Mouse (Mus musculus): ENCODE data around the gene Cdon. TPM values are rescaled to one million over a fixed set of nuclear protein-coding genes. Genes with fewer than 3 reads are reported as not detected.

The Cdon gene
- polyA plus RNA-seq, 1 experiment from 2014 or later, result 10.5 TPM

DNA sequence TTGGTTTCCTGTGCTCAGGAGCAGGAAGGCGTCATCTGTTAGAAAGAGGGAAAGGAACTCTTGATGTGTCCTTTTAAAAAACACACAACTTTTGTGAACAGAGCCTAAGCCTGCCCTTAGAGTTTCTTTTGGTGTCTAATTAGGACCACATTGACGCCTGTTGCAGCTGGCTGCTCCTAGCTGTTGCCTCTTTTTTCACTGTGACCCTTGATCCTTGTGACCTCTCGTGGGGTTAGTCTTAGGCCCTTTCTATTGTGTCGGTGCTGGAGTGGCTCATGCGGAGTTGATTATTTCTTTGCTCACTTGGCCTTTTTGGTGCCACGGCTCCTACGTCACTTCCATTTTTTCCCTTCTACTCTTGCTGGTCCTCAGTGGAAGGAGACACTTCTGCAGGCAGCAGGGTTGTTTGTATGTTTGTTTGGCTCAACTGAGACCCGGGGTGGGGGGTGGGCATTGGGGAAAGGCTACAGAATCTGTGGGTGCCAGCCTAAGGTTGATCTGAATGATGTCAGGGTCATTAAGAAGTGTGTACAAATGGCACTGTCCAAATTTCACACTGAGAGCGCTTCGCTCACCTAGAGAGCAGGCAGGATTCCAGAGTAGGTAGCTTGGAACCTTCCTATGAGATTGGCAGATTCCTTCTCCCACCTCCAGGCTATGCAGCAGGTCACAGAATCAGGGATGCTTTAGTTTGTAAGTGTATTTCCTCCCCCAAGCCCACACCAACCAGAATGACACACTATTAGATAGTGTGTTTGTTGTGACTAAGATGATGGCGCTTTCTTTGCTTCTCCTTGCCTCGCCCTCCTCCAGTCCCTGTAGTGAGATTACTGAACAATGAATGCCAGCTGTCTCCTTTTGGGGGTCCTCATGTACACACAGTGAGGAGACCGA lies 22.9 kb downstream of the Cdon start:
- DNase-seq (ENCODE audit: low spot score) (no peak), ATAC-seq (0 out of 2 replicates have a peak, but pooled peaks have one; percentile 10)
- H3K9me3 ChIP-seq (replicated peaks; ENCODE audit: control insufficient read depth, low read length), result no peaks in the 10 kb centered on the region
- no peak overlapping the region for H3K27ac ChIP-seq (ENCODE audit: low read depth, low read length)
- no peak overlapping the region for H3K4me2 ChIP-seq (ENCODE audit: low read length)
- 34% methylated on average over 13 of the region's 13 CpGs for WGBS
- H3K27me3 ChIP-seq (replicated peaks; ENCODE audit: control insufficient read depth, insufficient read depth, low read length), result no peaks in the 10 kb centered on the region
- H3K4me3 ChIP-seq (ENCODE audit: low read depth, low read length), result no peak overlapping the region
- peaks cover 6% of the 10 kb centered on the region; the same call in 1 of the 2 replicates for H3K36me3 ChIP-seq (ENCODE audit: control insufficient read depth, insufficient read depth, low read length)
- H3K9ac ChIP-seq (ENCODE audit: low read length), result no peak overlapping the region
- peaks cover 23% of the 10 kb centered on the region for H3K4me1 ChIP-seq (ENCODE audit: control insufficient read depth, insufficient read depth, low read length)

DNA sequence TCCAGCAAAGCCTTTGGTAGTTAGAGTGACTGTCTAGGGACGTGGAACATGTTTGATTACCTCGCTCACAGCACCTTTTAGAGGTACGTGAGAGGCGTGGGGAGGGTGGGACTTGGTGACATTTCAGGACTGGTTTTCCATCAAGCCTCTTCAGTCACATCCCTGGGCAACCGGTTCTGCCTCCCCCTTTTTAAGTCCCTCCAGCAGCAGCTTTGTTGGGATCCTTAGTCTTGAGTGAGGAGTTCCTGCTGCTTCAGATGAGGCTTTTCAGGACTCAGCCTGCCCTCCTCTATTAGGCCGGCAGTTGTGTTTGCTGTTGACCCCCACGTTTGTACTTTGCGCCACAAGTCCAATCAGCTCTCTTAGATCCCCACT lies 23.6 kb downstream of the Cdon start:
- H3K9ac ChIP-seq (ENCODE audit: low read length), result no peak overlapping the region
- no peak overlapping the region for H3K4me3 ChIP-seq (ENCODE audit: low read depth, low read length)
- 47% methylated on average over 8 of the region's 8 CpGs for WGBS
- H3K36me3 ChIP-seq (ENCODE audit: control insufficient read depth, insufficient read depth, low read length), result peaks cover 7% of the 10 kb centered on the region
- no peaks in the 10 kb centered on the region for H3K9me3 ChIP-seq (replicated peaks; ENCODE audit: control insufficient read depth, low read length)
- no peak overlapping the region for H3K4me2 ChIP-seq (ENCODE audit: low read length)
- no peak overlapping the region; the same call in 1 of the 2 replicates for H3K27ac ChIP-seq (ENCODE audit: low read depth, low read length)
- DNase-seq (ENCODE audit: low spot score) (no peak), ATAC-seq (no peak)
- H3K4me1 ChIP-seq (ENCODE audit: control insufficient read depth, insufficient read depth, low read length), result peaks cover 23% of the 10 kb centered on the region
- no peaks in the 10 kb centered on the region for H3K27me3 ChIP-seq (replicated peaks; ENCODE audit: control insufficient read depth, insufficient read depth, low read length)

DNA sequence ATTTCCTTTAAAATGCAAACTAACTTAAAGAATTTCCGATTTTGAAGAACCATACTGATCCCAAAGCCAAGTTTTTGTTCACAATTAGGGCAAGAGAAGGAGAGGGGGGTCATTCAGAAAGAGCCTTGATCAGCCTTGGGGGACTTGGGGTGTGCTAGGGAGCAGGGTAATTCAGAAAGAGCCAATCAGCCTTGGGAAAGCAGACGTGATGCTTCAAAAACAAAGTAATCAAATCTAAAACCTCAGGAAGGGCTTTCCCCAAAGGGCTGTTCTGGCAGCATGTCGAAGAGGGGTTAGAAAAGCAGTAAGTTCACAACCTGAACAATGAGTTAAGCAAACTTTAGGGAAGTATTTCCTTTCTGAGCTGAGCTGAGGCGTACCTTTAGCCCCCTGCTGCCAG lies 26.0 kb downstream of the Cdon start:
- ATAC-seq (no peak), DNase-seq (ENCODE audit: low spot score) (no peak)
- no peak overlapping the region for H3K4me2 ChIP-seq (ENCODE audit: low read length)
- H3K27me3 ChIP-seq (replicated peaks; ENCODE audit: control insufficient read depth, insufficient read depth, low read length), result no peaks in the 10 kb centered on the region
- H3K4me3 ChIP-seq (ENCODE audit: low read depth, low read length), result no peak overlapping the region
- WGBS, result 60% methylated on average over 4 of the region's 4 CpGs
- H3K4me1 ChIP-seq (ENCODE audit: control insufficient read depth, insufficient read depth, low read length), result peaks cover 20% of the 10 kb centered on the region
- no peak overlapping the region for H3K27ac ChIP-seq (ENCODE audit: low read depth, low read length)
- no peak overlapping the region for H3K9ac ChIP-seq (ENCODE audit: low read length)
- H3K36me3 ChIP-seq (ENCODE audit: control insufficient read depth, insufficient read depth, low read length), result peaks cover 10% of the 10 kb centered on the region
- H3K9me3 ChIP-seq (replicated peaks; ENCODE audit: control insufficient read depth, low read length), result no peaks in the 10 kb centered on the region

- Histone ChIP-seq H3K9ac (ENCODE audit: low read length) (no peak overlapping the region), H3K36me3 (ENCODE audit: control insufficient read depth, insufficient read depth, low read length) (peaks cover 65% of the 10 kb centered on the region), H3K4me3 (ENCODE audit: low read depth, low read length) (no peak overlapping the region), H3K4me1 (ENCODE audit: control insufficient read depth, insufficient read depth, low read length) (no peaks in the 10 kb centered on the region), H3K9me3 (replicated peaks; ENCODE audit: control insufficient read depth, low read length) (no peaks in the 10 kb centered on the region), H3K27ac (ENCODE audit: low read depth, low read length) (no peak overlapping the region), H3K4me2 (ENCODE audit: low read length) (no peak overlapping the region), H3K27me3 (replicated peaks; ENCODE audit: control insufficient read depth, insufficient read depth, low read length) (no peaks in the 10 kb centered on the region)
- no peak for ATAC-seq
- 62% methylated on average over 6 of the region's 6 CpGs for WGBS
- DNase-seq (ENCODE audit: low spot score), result no peak
Measured at GRCm38 (mm10) chr9:35453311-35453710, 32.4 kb downstream of the Cdon start.

DNA sequence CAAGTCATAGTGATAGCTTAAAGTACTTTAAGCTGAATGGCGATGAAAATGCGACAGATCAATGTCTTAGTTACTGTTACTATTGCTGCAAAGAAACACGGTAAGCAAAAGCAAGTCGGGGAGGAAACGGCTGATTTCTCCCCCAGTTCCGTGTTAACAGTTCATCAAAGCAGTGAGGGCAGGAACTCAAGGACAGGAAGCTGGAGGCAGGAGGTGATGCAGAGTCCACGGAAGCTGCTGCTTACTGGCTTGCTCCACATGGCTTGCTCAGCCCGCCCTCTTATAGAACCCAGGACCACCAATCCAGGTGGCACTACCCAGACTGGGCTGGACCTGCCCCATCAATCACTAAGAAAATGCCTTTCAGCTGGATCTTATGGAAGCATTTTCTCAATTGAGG lies 38.7 kb downstream of the Cdon start:
- Histone ChIP-seq H3K4me1 (ENCODE audit: control insufficient read depth, insufficient read depth, low read length) (no peaks in the 10 kb centered on the region), H3K9me3 (replicated peaks; ENCODE audit: control insufficient read depth, low read length) (no peaks in the 10 kb centered on the region), H3K27me3 (replicated peaks; ENCODE audit: control insufficient read depth, insufficient read depth, low read length) (no peaks in the 10 kb centered on the region), H3K36me3 (ENCODE audit: control insufficient read depth, insufficient read depth, low read length) (peaks cover 78% of the 10 kb centered on the region), H3K4me2 (ENCODE audit: low read length) (no peak overlapping the region), H3K4me3 (ENCODE audit: low read depth, low read length) (no peak overlapping the region), H3K27ac (ENCODE audit: low read depth, low read length) (no peak overlapping the region), H3K9ac (ENCODE audit: low read length) (no peak overlapping the region)
- DNase-seq (ENCODE audit: low spot score) (no peak), ATAC-seq (no peak)
- WGBS, result 87% methylated on average over 8 of the region's 8 CpGs

DNA sequence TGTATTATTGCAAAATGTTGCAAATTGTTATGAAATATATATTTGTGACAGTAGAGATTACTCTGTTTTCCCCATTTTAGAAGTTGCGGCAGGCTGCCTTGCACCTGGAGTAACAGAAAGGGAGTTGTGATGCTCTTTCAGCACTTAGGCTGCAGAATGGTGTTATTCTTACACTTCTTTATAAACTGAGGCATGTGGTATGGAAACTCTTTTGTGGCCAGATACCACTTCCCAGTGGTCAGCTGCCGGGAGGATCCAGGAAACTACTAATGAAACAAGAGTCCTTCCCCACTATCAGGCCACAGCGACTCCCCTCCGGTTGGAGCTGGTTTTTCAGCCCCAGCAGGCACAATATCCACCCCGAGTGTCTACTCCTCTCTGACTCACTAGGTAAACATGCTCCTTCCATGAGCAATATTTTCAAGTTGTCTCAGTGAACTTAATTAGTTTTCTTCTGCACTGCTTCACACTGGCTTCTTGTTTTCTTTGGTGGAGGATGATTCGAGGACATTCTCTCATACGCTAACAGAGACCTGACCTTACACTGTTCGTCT lies 46.4 kb downstream of the Cdon start:
- no peak for DNase-seq (ENCODE audit: low spot score)
- H3K36me3 ChIP-seq (ENCODE audit: control insufficient read depth, insufficient read depth, low read length), result peaks cover 54% of the 10 kb centered on the region

GRCm38 (mm10) chr9:35468913-35469312 lies 48.0 kb downstream of the Cdon start:
- no peak overlapping the region for H3K27ac ChIP-seq (ENCODE audit: low read depth, low read length)
- no peak for ATAC-seq
- no peak for DNase-seq (ENCODE audit: low spot score)
- peaks cover 56% of the 10 kb centered on the region for H3K36me3 ChIP-seq (ENCODE audit: control insufficient read depth, insufficient read depth, low read length)
- no peaks in the 10 kb centered on the region for H3K27me3 ChIP-seq (replicated peaks; ENCODE audit: control insufficient read depth, insufficient read depth, low read length)
- H3K9me3 ChIP-seq (replicated peaks; ENCODE audit: control insufficient read depth, low read length), result no peaks in the 10 kb centered on the region
- H3K4me1 ChIP-seq (ENCODE audit: control insufficient read depth, insufficient read depth, low read length), result no peaks in the 10 kb centered on the region
- no peak overlapping the region for H3K4me3 ChIP-seq (ENCODE audit: low read depth, low read length)
- H3K4me2 ChIP-seq (ENCODE audit: low read length), result no peak overlapping the region
- H3K9ac ChIP-seq (ENCODE audit: low read length), result no peak overlapping the region

More for the DNA sequence above, 46.4 kb downstream of the Cdon start:
- no peak overlapping the region for H3K4me3 ChIP-seq (ENCODE audit: low read depth, low read length)
- H3K27ac ChIP-seq (ENCODE audit: low read depth, low read length), result no peak overlapping the region
- ATAC-seq, result no peak
- H3K27me3 ChIP-seq (replicated peaks; ENCODE audit: control insufficient read depth, insufficient read depth, low read length), result no peaks in the 10 kb centered on the region
- 73% methylated on average over 8 of the region's 8 CpGs for WGBS
- no peaks in the 10 kb centered on the region for H3K9me3 ChIP-seq (replicated peaks; ENCODE audit: control insufficient read depth, low read length)
- no peak overlapping the region for H3K9ac ChIP-seq (ENCODE audit: low read length)
- H3K4me2 ChIP-seq (ENCODE audit: low read length), result no peak overlapping the region
- H3K4me1 ChIP-seq (ENCODE audit: control insufficient read depth, insufficient read depth, low read length), result no peaks in the 10 kb centered on the region

- Histone ChIP-seq H3K27ac (ENCODE audit: low read depth, low read length) (no peak overlapping the region), H3K9ac (ENCODE audit: low read length) (no peak overlapping the region), H3K27me3 (replicated peaks; ENCODE audit: control insufficient read depth, insufficient read depth, low read length) (no peaks in the 10 kb centered on the region), H3K36me3 (ENCODE audit: control insufficient read depth, insufficient read depth, low read length) (peaks cover 84% of the 10 kb centered on the region), H3K4me3 (ENCODE audit: low read depth, low read length) (no peak overlapping the region), H3K9me3 (replicated peaks; ENCODE audit: control insufficient read depth, low read length) (no peaks in the 10 kb centered on the region), H3K4me1 (ENCODE audit: control insufficient read depth, insufficient read depth, low read length) (no peaks in the 10 kb centered on the region), H3K4me2 (ENCODE audit: low read length) (no peak overlapping the region)
- DNase-seq (ENCODE audit: low spot score) (no peak), ATAC-seq (peak; percentile 34; the same call in 1 of the 2 replicates)
- 89% methylated on average over 10 of the region's 10 CpGs for WGBS
Measured at GRCm38 (mm10) chr9:35474104-35474724, 53.3 kb downstream of the Cdon start.

GRCm38 (mm10) chr9:35475394-35475793 lies 54.5 kb downstream of the Cdon start:
- Histone ChIP-seq H3K36me3 (ENCODE audit: control insufficient read depth, insufficient read depth, low read length) (peaks cover 85% of the 10 kb centered on the region), H3K4me3 (ENCODE audit: low read depth, low read length) (no peak overlapping the region), H3K9me3 (replicated peaks; ENCODE audit: control insufficient read depth, low read length) (no peaks in the 10 kb centered on the region), H3K27me3 (replicated peaks; ENCODE audit: control insufficient read depth, insufficient read depth, low read length) (no peaks in the 10 kb centered on the region), H3K4me1 (ENCODE audit: control insufficient read depth, insufficient read depth, low read length) (no peaks in the 10 kb centered on the region), H3K27ac (ENCODE audit: low read depth, low read length) (no peak overlapping the region), H3K9ac (ENCODE audit: low read length) (no peak overlapping the region), H3K4me2 (ENCODE audit: low read length) (no peak overlapping the region)
- 94% methylated on average over 7 of the region's 7 CpGs for WGBS
- DNase-seq (ENCODE audit: low spot score), result no peak
- ATAC-seq, result no peak
